Mouse (Mus musculus): ENCODE results near the gene Drc7. TPM values are rescaled to one million over a fixed set of nuclear protein-coding genes. Genes with fewer than 3 reads are reported as not detected.

The Drc7 gene
- polyA plus RNA-seq, 1 experiment from 2014 or later: 2.4 TPM

Other genes with a start within 250 kb of the Drc7 start
- not detected in 2 replicates for gene Ccl17, start 244.7 kb upstream of the Drc7 start, polyA plus RNA-seq (2015; fragmentation: Nextera tagmentation; extraction: Ambion mirVana)
- gene Coq9, start 216.8 kb upstream of the Drc7 start, polyA plus RNA-seq (2015; fragmentation: Nextera tagmentation; extraction: Ambion mirVana): 78.0 and 80.7 TPM in 2 replicates
- gene Ciapin1, start 216.7 kb upstream of the Drc7 start, polyA plus RNA-seq (2015; fragmentation: Nextera tagmentation; extraction: Ambion mirVana): 81.7 and 92.5 TPM in 2 replicates
- 132 and 135 TPM in 2 replicates for gene Polr2c, start 197.7 kb upstream of the Drc7 start, polyA plus RNA-seq (2015; fragmentation: Nextera tagmentation; extraction: Ambion mirVana)
- gene Dok4, start 178.8 kb upstream of the Drc7 start, polyA plus RNA-seq (2015; fragmentation: Nextera tagmentation; extraction: Ambion mirVana): 31.0 and 31.1 TPM in 2 replicates
- gene Ccdc102a, start 137.0 kb upstream of the Drc7 start, polyA plus RNA-seq (2015; fragmentation: Nextera tagmentation; extraction: Ambion mirVana): 42.3 and 44.6 TPM in 2 replicates
- gene Adgrg5, start 131.4 kb upstream of the Drc7 start, polyA plus RNA-seq (2015; fragmentation: Nextera tagmentation; extraction: Ambion mirVana): 0.07 and 0.08 TPM in 2 replicates
- gene Adgrg1, start 80.4 kb upstream of the Drc7 start, polyA plus RNA-seq (2015; fragmentation: Nextera tagmentation; extraction: Ambion mirVana): 29.9 and 31.9 TPM in 2 replicates
- 3.2 and 3.8 TPM in 2 replicates for gene Adgrg3, start 37.4 kb upstream of the Drc7 start, polyA plus RNA-seq (2015; fragmentation: Nextera tagmentation; extraction: Ambion mirVana)
- gene Katnb1, start 26.1 kb downstream of the Drc7 start, polyA plus RNA-seq (2015; fragmentation: Nextera tagmentation; extraction: Ambion mirVana): 24.9 and 28.7 TPM in 2 replicates
- 17.6 and 17.9 TPM in 2 replicates for gene Kifc3, start 147.7 kb downstream of the Drc7 start, polyA plus RNA-seq (2015; fragmentation: Nextera tagmentation; extraction: Ambion mirVana)